Mouse (Mus musculus): Measurements from ENCODE around the gene Inhbb.

The Inhbb gene

GRCm38 (mm10) chr1:119383916-119384315, 38.1 kb downstream of the Inhbb start:
- DNase-seq (ENCODE audit: low spot score), result no peak

- no peak for DNase-seq (ENCODE audit: low spot score)
These were observed 41.4 kb downstream of the Inhbb start for GRCm38 (mm10) chr1:119380609-119381008.

GRCm38 (mm10) chr1:119375376-119375775, 46.7 kb downstream of the Inhbb start:
- DNase-seq (ENCODE audit: low spot score), result no peak

- DNase-seq (ENCODE audit: low spot score), result no peak
These were observed 54.5 kb downstream of the Inhbb start for GRCm38 (mm10) chr1:119367546-119367945.

- no peak for DNase-seq (ENCODE audit: low spot score)
These were observed 55.7 kb downstream of the Inhbb start for GRCm38 (mm10) chr1:119366315-119366714.

Data from urinary bladder, postnatal 25 days (tissue).